Mouse (Mus musculus) CH12.LX (cell line): ENCODE results near the gene Usp18.

ENCODE experiments used
- CTCF ChIP-seq, 2 experiments: IDR thresholded peaks in 1 of 2; conservative IDR thresholded peaks in 1 of 2; 2 replicates each; pipeline ENCODE4 v1.5.1; 2011 to 2012; ENCODE audit warnings: low read depth in 2 of 2, low read length in 2 of 2, improper control_type of control experiment in 1 of 2, inconsistent platforms in 1 of 2, mild to moderate bottlenecking in 1 of 2, moderate library complexity in 1 of 2
- E2F4 ChIP-seq: IDR thresholded peaks from 2 replicates; pipeline ENCODE4 v1.6.1; 2011; ENCODE audit warnings: low read depth, low read length, improper control_type of control experiment; ENCODE audit not compliant: insufficient replicate concordance
- EP300 ChIP-seq: IDR thresholded peaks from 2 replicates; pipeline ENCODE4 v1.6.1; 2011; ENCODE audit warnings: low read length, improper control_type of control experiment
- GABPA ChIP-seq: IDR thresholded peaks from 2 replicates; pipeline ENCODE4 v1.6.1; 2012; ENCODE audit warnings: low read depth, low read length, improper control_type of control experiment, inconsistent platforms; ENCODE audit not compliant: insufficient replicate concordance
- KAT2A ChIP-seq: IDR thresholded peaks from 2 replicates; pipeline ENCODE4 v1.6.1; 2012; ENCODE audit warnings: low read length, improper control_type of control experiment, inconsistent platforms; ENCODE audit not compliant: insufficient replicate concordance
- MXI1 ChIP-seq: IDR thresholded peaks from 2 replicates; pipeline ENCODE4 v1.6.1; 2011; ENCODE audit warnings: mild to moderate bottlenecking, low read depth, low read length, improper control_type of control experiment
- POLR2A ChIP-seq: IDR thresholded peaks from 2 replicates; pipeline ENCODE4 v1.6.1; 2011; ENCODE audit warnings: low read depth, mild to moderate bottlenecking, improper control_type of control experiment, low read length
- SMC3 ChIP-seq: IDR thresholded peaks from 2 replicates; pipeline ENCODE4 v1.6.1; 2011; ENCODE audit warnings: low read depth, low read length, improper control_type of control experiment
- USF1 ChIP-seq: IDR thresholded peaks from 2 replicates; pipeline ENCODE4 v1.6.1; 2014; ENCODE audit warnings: low read depth, mild to moderate bottlenecking, inconsistent platforms, low read length, improper control_type of control experiment

DNA sequence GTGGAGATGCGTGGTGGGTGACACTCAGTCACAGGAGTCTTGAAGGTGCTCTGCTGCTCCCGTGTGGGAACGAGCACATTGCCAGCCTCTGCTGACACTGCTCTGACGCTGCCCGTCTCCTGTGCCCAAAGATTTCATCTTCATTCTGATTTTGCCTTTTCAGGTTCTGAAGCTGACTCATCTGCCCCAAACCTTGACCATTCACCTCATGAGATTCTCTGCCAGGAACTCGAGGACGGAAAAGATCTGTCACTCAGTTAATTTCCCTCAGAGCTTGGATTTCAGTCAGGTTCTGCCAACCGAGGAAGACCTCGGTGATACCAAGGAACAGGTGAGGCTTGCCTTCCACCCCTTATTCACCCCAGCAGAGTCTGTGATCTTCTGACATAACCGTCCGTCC, 16.8 kb downstream of the Usp18 start:
- TF ChIP-seq KAT2A (no peak), SMC3 (no peak), POLR2A (no peak), CTCF (conservative IDR thresholded peaks at IDR 0.05 in 1 of 2, IDR thresholded peaks at IDR 0.05 in 1 of 2; ENCODE audit: low read depth in 2 of 2, low read length in 2 of 2) (no peak), E2F4 (no peak), EP300 (no peak), USF1 (no peak), MXI1 (no peak), GABPA (no peak)
